Mouse (Mus musculus): ENCODE results near the gene Ahnak2.
A peak's percentile ranks its signal among the peaks of the same experiment; 100 is the strongest.

GRCm38 (mm10) chr12:112808587-112809364, 6.3 kb upstream of the Ahnak2 start, which contains the start of gene Clba1:
- TF ChIP-seq CTCF (IDR thresholded peaks at IDR 0.05; ENCODE audit: borderline replicate concordance, control insufficient read depth, extremely low read depth, insufficient read depth, low read length, poor library complexity) (peak; percentile 73; the same call in 1 of the 2 replicates), POLR2A (IDR thresholded peaks at IDR 0.05; ENCODE audit: control insufficient read depth, extremely low read depth, insufficient read depth, low read length, poor library complexity) (0 out of 2 replicates have a peak, but pooled peaks have one; percentile 44)

Data from thymus, adult 2 months (tissue).